Mouse (Mus musculus) gastrocnemius, postnatal 36 days (tissue): ENCODE results near the gene Cphx3. TPM values are rescaled to one million over a fixed set of nuclear protein-coding genes. Genes with fewer than 3 reads are reported as not detected.
"Not testable (repeated sequence)": the region's sequence is repeated elsewhere in the genome, so short reads cannot be mapped to it uniquely, and the experiment has no call there.

Experiments
- DNase-seq, 2 experiments: peaks; one replicate each; pipeline ENCODE4 v3.0.0; 2022
- intact Hi-C: fragments of 180-260 bp; cut with DNase I; formaldehyde crosslinking; loops from one replicate; pipeline ENCODE4 v1.15.1; 2025
- long read RNA-seq, 2 experiments: library from polyadenylated mRNA; stranded (forward); transcript quantifications; one replicate each; pipeline ENCODE4 v2.0.0; 2021
- total RNA-seq, 2 experiments: library from RNA; stranded (reverse); gene quantifications; 2 replicates each; pipeline ENCODE4 v1.2.3; 2021

Cphx3 gene
- total RNA-seq: not detected
- long read RNA-seq, experiment 1, partial matches to known transcripts: 0 of 1 reads
- long read RNA-seq, experiment 1, other reads (novel, unspliced or antisense): 1 of 1 reads
- long read RNA-seq, experiment 2, partial matches to known transcripts: 0 of 3 reads
- long read RNA-seq, experiment 2, other reads (novel, unspliced or antisense): 3 of 3 reads

GRCm38 (mm10) chr14:26081997-26082396 lies at the start of gene Cphx3:
Cphx3 (plus strand) TSS chr14:26082297.
- intact Hi-C loops, DNase-seq: not testable (repeated sequence)

- DNase-seq, intact Hi-C loops: not testable (repeated sequence)
Measured at GRCm38 (mm10) chr14:26034364-26034763, 47.7 kb upstream of the Cphx3 start.

- DNase-seq, intact Hi-C loops: not testable (repeated sequence)
Measured at GRCm38 (mm10) chr14:26035439-26035838, 46.7 kb upstream of the Cphx3 start.

- intact Hi-C loops, DNase-seq: not testable (repeated sequence)
Measured at GRCm38 (mm10) chr14:26042611-26043010, 39.5 kb upstream of the Cphx3 start, which contains the start of gene Gm9780. Gm9780 (minus strand) TSS chr14:26042711.

GRCm38 (mm10) chr14:26045007-26045406 lies 37.1 kb upstream of the Cphx3 start:
- DNase-seq, intact Hi-C loops: not testable (repeated sequence)

- intact Hi-C loops, DNase-seq: not testable (repeated sequence)
Measured at GRCm38 (mm10) chr14:26047026-26047425, 35.1 kb upstream of the Cphx3 start.

- DNase-seq: not testable (repeated sequence)
Measured at GRCm38 (mm10) chr14:26048767-26049166, 33.3 kb upstream of the Cphx3 start.

GRCm38 (mm10) chr14:26058184-26058583 lies 23.9 kb upstream of the Cphx3 start:
- intact Hi-C loops, DNase-seq: not testable (repeated sequence)

More at GRCm38 (mm10) chr14:26048767-26049166, 33.3 kb upstream of the Cphx3 start:
- intact Hi-C loops: not testable (repeated sequence)

- intact Hi-C loops, DNase-seq: not testable (repeated sequence)
Measured at GRCm38 (mm10) chr14:26059362-26059761, 22.7 kb upstream of the Cphx3 start.

GRCm38 (mm10) chr14:26066574-26067324 lies 15.3 kb upstream of the Cphx3 start:
- DNase-seq, intact Hi-C loops: not testable (repeated sequence)

GRCm38 (mm10) chr14:26067325-26067633 lies 14.8 kb upstream of the Cphx3 start, which contains the start of gene Tmem254c:
Tmem254c (minus strand) TSS chr14:26067355.
- DNase-seq, intact Hi-C loops: not testable (repeated sequence)

GRCm38 (mm10) chr14:26076620-26077390 lies 5.3 kb upstream of the Cphx3 start:
- DNase-seq: not testable (repeated sequence)

GRCm38 (mm10) chr14:26081216-26081615 lies 881 bp upstream of the Cphx3 start, which contains the start of gene Cphx2:
Cphx2 (plus strand) TSS chr14:26081516.
- DNase-seq, intact Hi-C loops: not testable (repeated sequence)

More at GRCm38 (mm10) chr14:26076620-26077390, 5.3 kb upstream of the Cphx3 start:
- intact Hi-C loops: not testable (repeated sequence)

- DNase-seq: not testable (repeated sequence)
Measured at GRCm38 (mm10) chr14:26097622-26098021, 15.5 kb downstream of the Cphx3 start.

GRCm38 (mm10) chr14:26118150-26118549 lies 36.1 kb downstream of the Cphx3 start, which contains the start of gene Duxbl2:
Duxbl2 (plus strand) TSS chr14:26118349.
- not testable (repeated sequence) for DNase-seq

More at GRCm38 (mm10) chr14:26097622-26098021, 15.5 kb downstream of the Cphx3 start:
- intact Hi-C loops: not testable (repeated sequence)

GRCm38 (mm10) chr14:26118550-26119000 lies 36.5 kb downstream of the Cphx3 start:
- DNase-seq, intact Hi-C loops: not testable (repeated sequence)

More at GRCm38 (mm10) chr14:26118150-26118549, 36.1 kb downstream of the Cphx3 start, which contains the start of gene Duxbl2:
- intact Hi-C loops: not testable (repeated sequence)

- intact Hi-C loops, DNase-seq: not testable (repeated sequence)
Measured at GRCm38 (mm10) chr14:26119095-26119494, 37.0 kb downstream of the Cphx3 start.

- intact Hi-C loops, DNase-seq: not testable (repeated sequence)
Measured at GRCm38 (mm10) chr14:26147095-26147494, 65.0 kb downstream of the Cphx3 start.

- intact Hi-C loops, DNase-seq: not testable (repeated sequence)
Measured at GRCm38 (mm10) chr14:26156032-26156431, 73.9 kb downstream of the Cphx3 start.

- intact Hi-C loops, DNase-seq: not testable (repeated sequence)
Measured at GRCm38 (mm10) chr14:26161156-26161555, 79.1 kb downstream of the Cphx3 start.
